22 mouse cellular contexts compared by ENCODE assay signal in genomic region chr9:108600011-108600410, GRCm38 (mm10). TPM values are rescaled to one million over a fixed set of nuclear protein-coding genes. Genes with fewer than 3 reads are reported as not detected.
DNase-seq lines count a peak whose midpoint lies in the region; ATAC-seq and TF ChIP-seq lines count a peak whose summit lies in the region.
"Had no signal": no experiment of that assay in that cellular context is flagged by ENCODE, and none has a peak within 500 bp of the region (broad histone marks: within the 10 kb centered on the region; RNA-seq: fewer than 3 reads in every experiment).

No protein-coding gene starts in this region.

- H3K9ac ChIP-seq in liver, embryonic 16.5 days (ENCODE audit: low read depth, low read length) = no peak overlapping the region
- H3K9ac ChIP-seq in forebrain, embryonic 11.5 days (ENCODE audit: low read length) = no peak overlapping the region
- H3K9ac ChIP-seq in hindbrain, embryonic 11.5 days (ENCODE audit: low read depth, low read length) = no peak overlapping the region
- H3K9ac ChIP-seq: embryonic facial prominence, embryonic 15.5 days; forebrain, embryonic 13.5 days; forebrain, postnatal 0 days; heart, embryonic 12.5 days; hindbrain, embryonic 12.5 days had no signal

- H3K9me3 ChIP-seq in liver, embryonic 16.5 days (replicated peaks; ENCODE audit: control insufficient read depth, low read length) = no peaks in the 10 kb centered on the region
- no peaks in the 10 kb centered on the region for H3K9me3 ChIP-seq in forebrain, embryonic 11.5 days (ENCODE audit: control insufficient read depth, low read length)
- H3K9me3 ChIP-seq in hindbrain, embryonic 11.5 days (ENCODE audit: control insufficient read depth, low read length) = no peaks in the 10 kb centered on the region
- H3K9me3 ChIP-seq: embryonic facial prominence, embryonic 15.5 days; forebrain, embryonic 13.5 days; heart, embryonic 12.5 days; hindbrain, embryonic 12.5 days had no signal

- H3K4me1 ChIP-seq in liver, embryonic 16.5 days (ENCODE audit: control insufficient read depth, low read depth, low read length) = peaks cover 15% of the 10 kb centered on the region
- no peaks in the 10 kb centered on the region for H3K4me1 ChIP-seq in lung, adult 2 months (ENCODE audit: control insufficient read depth, insufficient read depth, low read length)
- no peaks in the 10 kb centered on the region for H3K4me1 ChIP-seq in forebrain, embryonic 11.5 days (replicated peaks; ENCODE audit: control insufficient read depth, insufficient read depth, low read length)
- no peaks in the 10 kb centered on the region for H3K4me1 ChIP-seq in hindbrain, embryonic 11.5 days (replicated peaks; ENCODE audit: control insufficient read depth, insufficient read depth, low read length)

- H3K4me2 ChIP-seq in liver, embryonic 16.5 days (ENCODE audit: low read depth, low read length) = no peak overlapping the region
- H3K4me2 ChIP-seq in forebrain, embryonic 11.5 days (ENCODE audit: low read depth, low read length, severe bottlenecking) = no peak overlapping the region
- H3K4me2 ChIP-seq in hindbrain, embryonic 11.5 days (replicated peaks; ENCODE audit: low read depth, low read length) = no peak overlapping the region
- H3K4me2 ChIP-seq: embryonic facial prominence, embryonic 15.5 days; forebrain, embryonic 13.5 days; heart, embryonic 12.5 days; hindbrain, embryonic 12.5 days had no signal

- WGBS in liver, embryonic 16.5 days (ENCODE audit: insufficient replicate concordance) = 62% methylated on average over 2 of the region's 2 CpGs
- WGBS in lung, adult 2 months = 34% methylated on average over 2 of the region's 2 CpGs
- 81% methylated on average over 2 of the region's 2 CpGs for WGBS in forebrain, embryonic 11.5 days
- 54% methylated on average over 2 of the region's 2 CpGs for WGBS in hindbrain, embryonic 11.5 days

- H3K27me3 ChIP-seq in liver, embryonic 16.5 days (ENCODE audit: control insufficient read depth, insufficient read depth, low read depth, low read length) = peaks cover 13% of the 10 kb centered on the region
- no peaks in the 10 kb centered on the region for H3K27me3 ChIP-seq in forebrain, embryonic 11.5 days (ENCODE audit: control insufficient read depth, insufficient read depth, low read length)
- H3K27me3 ChIP-seq in hindbrain, embryonic 11.5 days (ENCODE audit: control insufficient read depth, insufficient read depth, low read length) = no peaks in the 10 kb centered on the region
- H3K27me3 ChIP-seq: CH12.LX; embryonic facial prominence, embryonic 15.5 days; forebrain, embryonic 13.5 days; heart, embryonic 12.5 days; hindbrain, embryonic 12.5 days had no signal

- no peak overlapping the region for H3K4me3 ChIP-seq in liver, embryonic 16.5 days (ENCODE audit: low read depth, low read length)
- no peak overlapping the region for H3K4me3 ChIP-seq in lung, adult 2 months (replicated peaks; ENCODE audit: extremely low read depth, low read depth, low read length)
- H3K4me3 ChIP-seq in forebrain, embryonic 11.5 days (ENCODE audit: low read depth, low read length) = no peak overlapping the region
- H3K4me3 ChIP-seq in hindbrain, embryonic 11.5 days (ENCODE audit: low read depth, low read length) = no peak overlapping the region
- H3K4me3 ChIP-seq: embryonic facial prominence, embryonic 15.5 days; forebrain, embryonic 13.5 days; heart, embryonic 12.5 days; hindbrain, embryonic 12.5 days had no signal

- TF ChIP-seq CTCF in lung, adult 2 months (IDR thresholded peaks at IDR 0.05; ENCODE audit: insufficient read depth, low read length) = no peak

- 0 out of 2 replicates have a peak, but pooled peaks have one; percentile 27 for ATAC-seq in liver, embryonic 16.5 days (ENCODE audit: low read depth)
- no peak for ATAC-seq in forebrain, embryonic 11.5 days (replicated peaks; ENCODE audit: low FRiP score)
- ATAC-seq in hindbrain, embryonic 11.5 days (ENCODE audit: low FRiP score) = no peak
- ATAC-seq: forebrain, embryonic 13.5 days; forebrain, postnatal 0 days; hindbrain, postnatal 0 days had no signal

- DNase-seq in liver = no peak
- DNase-seq in lung, adult 2 months = peak; percentile 18
- DNase-seq in lung, postnatal 25 days (ENCODE audit: low spot score) = peak; percentile 66
- DNase-seq in forebrain, embryonic 11.5 days (ENCODE audit: low spot score) = no peak
- no peak for DNase-seq in hindbrain, embryonic 11.5 days (ENCODE audit: low spot score)
- no peak for DNase-seq in right cerebral cortex, postnatal 25 days
- DNase-seq: adrenal gland, adult 8-10 months; adrenal gland, postnatal 36 days; cerebellum, adult 11 months; cerebellum, adult 8-10 months; cerebellum, postnatal 14 days; embryo, embryonic 11 days; forebrain, postnatal 0 days; gastrocnemius, postnatal 14 days; heart, postnatal 36 days had no signal

- TF ChIP-seq POLR2A in lung, adult 2 months (IDR thresholded peaks at IDR 0.05; ENCODE audit: borderline replicate concordance, extremely low read depth, low read depth, low read length) = no peak

- peaks cover 4% of the 10 kb centered on the region for H3K36me3 ChIP-seq in liver, embryonic 16.5 days (ENCODE audit: control insufficient read depth, insufficient read depth)
- H3K36me3 ChIP-seq in forebrain, embryonic 11.5 days (ENCODE audit: control insufficient read depth, insufficient read depth, low read length) = no peaks in the 10 kb centered on the region; the same call in 1 of the 2 replicates
- H3K36me3 ChIP-seq in hindbrain, embryonic 11.5 days (ENCODE audit: control insufficient read depth, insufficient read depth, low read length) = peaks cover 3% of the 10 kb centered on the region; the same call in 1 of the 2 replicates

- no peak overlapping the region for H3K27ac ChIP-seq in liver, embryonic 16.5 days (ENCODE audit: low read length)
- H3K27ac ChIP-seq in forebrain, embryonic 11.5 days (ENCODE audit: low read depth, low read length) = no peak overlapping the region
- no peak overlapping the region for H3K27ac ChIP-seq in hindbrain, embryonic 11.5 days (ENCODE audit: low read depth, low read length)
- H3K27ac ChIP-seq: embryonic facial prominence, embryonic 15.5 days; forebrain, embryonic 13.5 days; hindbrain, embryonic 12.5 days; hindbrain, postnatal 0 days had no signal

RNA-seq across cellular contexts. Expression of gene P4htm, which starts 2.5 kb away (rescaled TPM):
- polyA plus RNA-seq in liver, embryonic 16.5 days (2015; fragmentation: Nextera tagmentation; extraction: Ambion mirVana) = 0.48 and 0.70 TPM in 2 replicates
- 19.6 and 22.4 TPM in 2 replicates for polyA plus RNA-seq in lung, adult 2 months (2012; rRNA removed)
- polyA plus RNA-seq in forebrain, embryonic 11.5 days (2014; fragmentation: Nextera tagmentation; extraction: Ambion mirVana) = 11.9 and 12.6 TPM in 2 replicates
- 6.7 and 8.6 TPM in 2 replicates for polyA plus RNA-seq in hindbrain, embryonic 11.5 days (2014; fragmentation: Nextera tagmentation; extraction: Ambion mirVana)

RNA-seq across cellular contexts. Expression of gene Wdr6, which starts 21.5 kb away (rescaled TPM):
- polyA plus RNA-seq in liver, embryonic 16.5 days (2015; fragmentation: Nextera tagmentation; extraction: Ambion mirVana) = 10.0 and 12.2 TPM in 2 replicates
- 58.7 and 67.6 TPM in 2 replicates for polyA plus RNA-seq in lung, adult 2 months (2012; rRNA removed)
- polyA plus RNA-seq in forebrain, embryonic 11.5 days (2014; fragmentation: Nextera tagmentation; extraction: Ambion mirVana) = 196 TPM in 2 replicates
- polyA plus RNA-seq in hindbrain, embryonic 11.5 days (2014; fragmentation: Nextera tagmentation; extraction: Ambion mirVana) = 114 and 124 TPM in 2 replicates

RNA-seq across cellular contexts. Expression of gene Dalrd3, which starts 30.3 kb away (rescaled TPM):
- polyA plus RNA-seq in liver, embryonic 16.5 days (2015; fragmentation: Nextera tagmentation; extraction: Ambion mirVana) = 27.3 and 30.0 TPM in 2 replicates
- polyA plus RNA-seq in lung, adult 2 months (2012; rRNA removed) = 183 and 199 TPM in 2 replicates
- 176 and 195 TPM in 2 replicates for polyA plus RNA-seq in forebrain, embryonic 11.5 days (2014; fragmentation: Nextera tagmentation; extraction: Ambion mirVana)
- 175 and 177 TPM in 2 replicates for polyA plus RNA-seq in hindbrain, embryonic 11.5 days (2014; fragmentation: Nextera tagmentation; extraction: Ambion mirVana)

RNA-seq across cellular contexts. Expression of gene Ndufaf3, which starts 32.8 kb away (rescaled TPM):
- 21.6 and 21.9 TPM in 2 replicates for polyA plus RNA-seq in liver, embryonic 16.5 days (2015; fragmentation: Nextera tagmentation; extraction: Ambion mirVana)
- polyA plus RNA-seq in lung, adult 2 months (2012; rRNA removed) = 45.5 and 46.3 TPM in 2 replicates
- 50.1 and 53.2 TPM in 2 replicates for polyA plus RNA-seq in forebrain, embryonic 11.5 days (2014; fragmentation: Nextera tagmentation; extraction: Ambion mirVana)
- 58.8 and 59.4 TPM in 2 replicates for polyA plus RNA-seq in hindbrain, embryonic 11.5 days (2014; fragmentation: Nextera tagmentation; extraction: Ambion mirVana)

RNA-seq across cellular contexts. Expression of gene Impdh2, which starts 39.9 kb away (rescaled TPM):
- 80.0 and 86.8 TPM in 2 replicates for polyA plus RNA-seq in liver, embryonic 16.5 days (2015; fragmentation: Nextera tagmentation; extraction: Ambion mirVana)
- polyA plus RNA-seq in lung, adult 2 months (2012; rRNA removed) = 63.3 and 66.6 TPM in 2 replicates
- polyA plus RNA-seq in forebrain, embryonic 11.5 days (2014; fragmentation: Nextera tagmentation; extraction: Ambion mirVana) = 197 and 199 TPM in 2 replicates
- 163 and 169 TPM in 2 replicates for polyA plus RNA-seq in hindbrain, embryonic 11.5 days (2014; fragmentation: Nextera tagmentation; extraction: Ambion mirVana)

Comparison
In these comparisons a context has a peak if more than half of its experiments do, and no peak if none do; other contexts are left out.
1. DNase-seq: peak in lung, adult 2 months (single experiment) and lung, postnatal 25 days (single experiment); none in liver (single experiment), forebrain, embryonic 11.5 days (single experiment), hindbrain, embryonic 11.5 days (single experiment) and right cerebral cortex, postnatal 25 days (single experiment).